Mouse (Mus musculus): ENCODE measurements around the gene Tbcel.

GRCm38 (mm10) chr9:42388490-42388889 is 119.1 kb downstream of the Tbcel start:
- TF ChIP-seq CHD2 (IDR thresholded peaks at IDR 0.05; ENCODE audit: low read depth, low read length) = no peak
- TF ChIP-seq MAFK (IDR thresholded peaks at IDR 0.05; ENCODE audit: insufficient read depth, low read depth, low read length) = no peak
- no peak for TF ChIP-seq ZNF384 (IDR thresholded peaks at IDR 0.05; ENCODE audit: low read depth, low read length)
